Mouse (Mus musculus) macrophage (primary cell): ENCODE measurements around the gene Tmem82. TPM values are rescaled to one million over a fixed set of nuclear protein-coding genes. Genes with fewer than 3 reads are reported as not detected.
A peak's percentile ranks its signal among the peaks of the same experiment; 100 is the strongest.

Experiments
- H3K27ac ChIP-seq: fragments of 350-480 bp; formaldehyde crosslinking; 2 replicates; pipeline ENCODE4 v1.9.0; 2021
- H3K36me3 ChIP-seq: fragments of 350-480 bp; formaldehyde crosslinking; 2 replicates; pipeline ENCODE4 v1.9.0; 2021; ENCODE audit errors: inconsistent target
- H3K4me3 ChIP-seq: fragments of 350-480 bp; formaldehyde crosslinking; 2 replicates; pipeline ENCODE4 v1.9.0; 2021; ENCODE audit errors: inconsistent target
- H3K79me2 ChIP-seq: fragments of 350-480 bp; formaldehyde crosslinking; 2 replicates; pipeline ENCODE4 v1.9.0; 2021; ENCODE audit errors: inconsistent target
- WGBS: methylation state at CpG from one replicate; pipeline ENCODE4 v1.1.7; 2026; ENCODE audit warnings: inconsistent platforms; ENCODE audit not compliant: missing documents; 5-methylcytosine and 5-hydroxymethylcytosine counted together
- polyA plus RNA-seq: library from polyadenylated mRNA; stranded (reverse); fragments of 250-400 nt; gene quantifications from 3 replicates; pipeline ENCODE4 v1.2.4, GENCODE M21; 2018; ENCODE audit warnings: inconsistent platforms

Gene Tmem82
- polyA plus RNA-seq, 1 experiment from 2014 or later, result 2.7 TPM

- H3K36me3 ChIP-seq, result no peaks in the 10 kb centered on the region
- H3K27ac ChIP-seq, result no peak overlapping the region
- WGBS, result 89% methylated on average over 13 of the region's 14 CpGs
- no peaks in the 10 kb centered on the region for H3K79me2 ChIP-seq
- H3K4me3 ChIP-seq, result no peak overlapping the region
These were observed 3.5 kb downstream of the Tmem82 start for GRCm38 (mm10) chr4:141614946-141615345.

- 79% methylated on average over 6 of the region's 6 CpGs for WGBS
These were observed 8.9 kb downstream of the Tmem82 start for GRCm38 (mm10) chr4:141609538-141609937.

GRCm38 (mm10) chr4:141605861-141606260 lies 12.6 kb downstream of the Tmem82 start, which contains the start of gene Fblim1:
Gene Fblim1 (minus strand): TSS chr4:141606096.
- peak within 1 kb of the TSS; percentile 99 for H3K27ac ChIP-seq
- H3K79me2 ChIP-seq, result peaks cover 50% of the 10 kb centered on the region
- 20% methylated on average over 10 of the region's 11 CpGs for WGBS
- peaks cover 18% of the 10 kb centered on the region; the same call in 1 of the 2 replicates for H3K36me3 ChIP-seq
- peak within 1 kb of the TSS; percentile 83 for H3K4me3 ChIP-seq

More at GRCm38 (mm10) chr4:141609538-141609937, 8.9 kb downstream of the Tmem82 start:
- Histone ChIP-seq H3K79me2 (peaks cover 13% of the 10 kb centered on the region), H3K4me3 (no peak overlapping the region), H3K36me3 (no peaks in the 10 kb centered on the region), H3K27ac (no peak overlapping the region)

GRCm38 (mm10) chr4:141605421-141605820 lies 13.0 kb downstream of the Tmem82 start:
- peaks cover 18% of the 10 kb centered on the region; the same call in 1 of the 2 replicates for H3K36me3 ChIP-seq
- peak overlapping the region; percentile 83 for H3K4me3 ChIP-seq
- H3K27ac ChIP-seq, result peak overlapping the region; percentile 99
- peaks cover 54% of the 10 kb centered on the region for H3K79me2 ChIP-seq
- WGBS, result 77% methylated on average over 5 of the region's 5 CpGs

- Histone ChIP-seq H3K27ac (peak overlapping the region; percentile 99), H3K4me3 (peak overlapping the region; percentile 83), H3K79me2 (peaks cover 61% of the 10 kb centered on the region), H3K36me3 (peaks cover 18% of the 10 kb centered on the region; the same call in 1 of the 2 replicates)
- WGBS, result 88% methylated on average over 8 of the region's 8 CpGs
These were observed 13.9 kb downstream of the Tmem82 start for GRCm38 (mm10) chr4:141604493-141604892.

- 88% methylated on average over 4 of the region's 4 CpGs for WGBS
- Histone ChIP-seq H3K4me3 (no peak overlapping the region; the same call in 1 of the 2 replicates), H3K27ac (peak overlapping the region; percentile 99), H3K79me2 (peaks cover 67% of the 10 kb centered on the region), H3K36me3 (peaks cover 18% of the 10 kb centered on the region; the same call in 1 of the 2 replicates)
These were observed 14.5 kb downstream of the Tmem82 start for GRCm38 (mm10) chr4:141603921-141604320.

GRCm38 (mm10) chr4:141602523-141603223 lies 15.8 kb downstream of the Tmem82 start:
- Histone ChIP-seq H3K27ac (no peak overlapping the region), H3K36me3 (peaks cover 18% of the 10 kb centered on the region; the same call in 1 of the 2 replicates), H3K4me3 (no peak overlapping the region), H3K79me2 (peaks cover 79% of the 10 kb centered on the region)
- 71% methylated on average over 11 of the region's 11 CpGs for WGBS

- 87% methylated on average over 12 of the region's 12 CpGs for WGBS
- Histone ChIP-seq H3K27ac (no peak overlapping the region), H3K4me3 (no peak overlapping the region)
These were observed 17.1 kb downstream of the Tmem82 start for GRCm38 (mm10) chr4:141601148-141601862.

GRCm38 (mm10) chr4:141600364-141600763 lies 18.1 kb downstream of the Tmem82 start:
- Histone ChIP-seq H3K79me2 (peaks cover 89% of the 10 kb centered on the region), H3K27ac (no peak overlapping the region), H3K36me3 (peaks cover 36% of the 10 kb centered on the region; the same call in 1 of the 2 replicates), H3K4me3 (no peak overlapping the region)
- 88% methylated on average over 6 of the region's 6 CpGs for WGBS

More at GRCm38 (mm10) chr4:141601148-141601862, 17.1 kb downstream of the Tmem82 start:
- Histone ChIP-seq H3K36me3 (peaks cover 28% of the 10 kb centered on the region; the same call in 1 of the 2 replicates), H3K79me2 (peaks cover 93% of the 10 kb centered on the region)

- Histone ChIP-seq H3K27ac (no peak overlapping the region), H3K79me2 (peaks cover 80% of the 10 kb centered on the region), H3K36me3 (peaks cover 45% of the 10 kb centered on the region), H3K4me3 (peak overlapping the region; percentile 6)
- 16% methylated on average over 43 of the region's 57 CpGs for WGBS
These were observed 18.9 kb downstream of the Tmem82 start for GRCm38 (mm10) chr4:141599251-141600141.

GRCm38 (mm10) chr4:141598894-141599250 lies 19.6 kb downstream of the Tmem82 start:
- H3K36me3 ChIP-seq, result peaks cover 51% of the 10 kb centered on the region
- peak overlapping the region; percentile 6 for H3K4me3 ChIP-seq
- peaks cover 74% of the 10 kb centered on the region for H3K79me2 ChIP-seq
- WGBS, result 18% methylated on average over 9 of the region's 9 CpGs
- no peak overlapping the region for H3K27ac ChIP-seq

- no peak overlapping the region for H3K4me3 ChIP-seq
- H3K27ac ChIP-seq, result no peak overlapping the region
These were observed 20.1 kb downstream of the Tmem82 start for GRCm38 (mm10) chr4:141598199-141598893.

GRCm38 (mm10) chr4:141596700-141597328 lies 21.6 kb downstream of the Tmem82 start:
- Histone ChIP-seq H3K79me2 (peaks cover 56% of the 10 kb centered on the region), H3K36me3 (peaks cover 63% of the 10 kb centered on the region), H3K4me3 (no peak overlapping the region), H3K27ac (no peak overlapping the region)
- WGBS, result 90% methylated on average over 8 of the region's 8 CpGs

More at GRCm38 (mm10) chr4:141598199-141598893, 20.1 kb downstream of the Tmem82 start:
- Histone ChIP-seq H3K79me2 (peaks cover 69% of the 10 kb centered on the region), H3K36me3 (peaks cover 57% of the 10 kb centered on the region)
- WGBS, result 26% methylated on average over 11 of the region's 19 CpGs
